8 mouse cellular contexts compared by ENCODE assay signal in the genomic region with DNA sequence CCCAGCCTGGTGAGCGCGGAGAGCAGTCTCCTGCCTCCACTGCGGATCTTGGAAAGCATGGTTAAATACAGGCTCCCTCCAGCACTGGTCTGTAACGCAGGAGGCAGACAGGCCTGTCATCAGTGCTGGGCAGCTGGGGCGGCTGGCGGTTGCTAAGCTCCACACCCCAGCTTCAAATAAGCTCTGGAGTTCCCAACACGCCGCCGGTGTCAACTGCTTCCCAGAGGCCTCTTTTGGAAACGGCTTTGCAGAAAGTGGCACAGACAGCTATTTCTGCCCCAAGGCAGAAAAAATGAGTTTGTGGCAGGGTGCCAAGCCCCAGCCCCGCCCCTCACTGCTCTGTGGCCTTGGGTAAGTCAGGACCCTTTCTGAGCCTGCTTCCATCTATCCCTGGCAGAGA.
DNase-seq lines count a peak whose midpoint lies in the region; ATAC-seq lines count a peak whose summit lies in the region.
"Had no signal": no experiment of that assay in that cellular context is flagged by ENCODE, and none has a peak within 500 bp of the region (broad histone marks: within the 10 kb centered on the region; RNA-seq: fewer than 3 reads in every experiment).

No protein-coding gene starts in this region.

- peak; percentile 84 for ATAC-seq in embryonic facial prominence, embryonic 14.5 days (ENCODE audit: low read depth)
- ATAC-seq in hindbrain, embryonic 11.5 days (ENCODE audit: low FRiP score), result no peak
- ATAC-seq in neural tube, embryonic 14.5 days (ENCODE audit: low read depth), result peak; percentile 78; the same call in 1 of the 2 replicates

- H3K4me3 ChIP-seq in embryonic facial prominence, embryonic 14.5 days (ENCODE audit: low read depth, low read length), result no peak overlapping the region
- H3K4me3 ChIP-seq in hindbrain, embryonic 11.5 days (ENCODE audit: low read depth, low read length), result no peak overlapping the region
- no peak overlapping the region for H3K4me3 ChIP-seq in neural tube, embryonic 14.5 days (ENCODE audit: low read depth, low read length)
- H3K4me3 ChIP-seq: heart, embryonic 15.5 days had no signal

- no peaks in the 10 kb centered on the region for H3K9me3 ChIP-seq in embryonic facial prominence, embryonic 14.5 days (ENCODE audit: control insufficient read depth, low read length)
- no peaks in the 10 kb centered on the region for H3K9me3 ChIP-seq in hindbrain, embryonic 11.5 days (ENCODE audit: control insufficient read depth, low read length)
- H3K9me3 ChIP-seq in neural tube, embryonic 14.5 days (ENCODE audit: control insufficient read depth, low read length), result no peaks in the 10 kb centered on the region
- H3K9me3 ChIP-seq: heart, embryonic 15.5 days had no signal

- DNase-seq in left cerebral cortex, adult 18-20 months (ENCODE audit: low spot score in 2 of 2), result peak; percentile 52 to 65
- DNase-seq in left cerebral cortex, adult 11 months (ENCODE audit: low spot score), result no peak
- peak; percentile 87 for DNase-seq in embryonic facial prominence, embryonic 14.5 days (ENCODE audit: low spot score)
- DNase-seq in hindbrain, embryonic 11.5 days (ENCODE audit: low spot score), result peak; percentile 20
- DNase-seq in urinary bladder, postnatal 10 days (ENCODE audit: low spot score), result no peak
- no peak for DNase-seq in heart, postnatal 25 days (ENCODE audit: low spot score)

- H3K9ac ChIP-seq in embryonic facial prominence, embryonic 14.5 days (ENCODE audit: low read depth, low read length), result 0 out of 2 replicates have a peak overlapping the region, but pooled peaks have one; percentile 17
- H3K9ac ChIP-seq in hindbrain, embryonic 11.5 days (ENCODE audit: low read depth, low read length), result no peak overlapping the region
- H3K9ac ChIP-seq in neural tube, embryonic 14.5 days (replicated peaks; ENCODE audit: low read depth, low read length), result no peak overlapping the region
- H3K9ac ChIP-seq: heart, embryonic 15.5 days had no signal

- peaks cover 12% of the 10 kb centered on the region for H3K4me1 ChIP-seq in embryonic facial prominence, embryonic 14.5 days (ENCODE audit: control insufficient read depth, insufficient read depth, low read length)
- H3K4me1 ChIP-seq in hindbrain, embryonic 11.5 days (replicated peaks; ENCODE audit: control insufficient read depth, insufficient read depth, low read length), result no peaks in the 10 kb centered on the region; the same call in 1 of the 2 replicates
- peaks cover 7% of the 10 kb centered on the region for H3K4me1 ChIP-seq in neural tube, embryonic 14.5 days (ENCODE audit: control insufficient read depth, insufficient read depth, low read length)

- H3K27ac ChIP-seq in embryonic facial prominence, embryonic 14.5 days (replicated peaks; ENCODE audit: low read depth, low read length), result peak overlapping the region; percentile 35; the same call in 1 of the 2 replicates
- H3K27ac ChIP-seq in hindbrain, embryonic 11.5 days (ENCODE audit: low read depth, low read length), result no peak overlapping the region
- peak overlapping the region; percentile 58; the same call in 1 of the 2 replicates for H3K27ac ChIP-seq in neural tube, embryonic 14.5 days (ENCODE audit: low read depth, low read length)
- H3K27ac ChIP-seq: heart, embryonic 15.5 days had no signal

- no peaks in the 10 kb centered on the region for H3K36me3 ChIP-seq in embryonic facial prominence, embryonic 14.5 days (ENCODE audit: control insufficient read depth, insufficient read depth, low read length)
- H3K36me3 ChIP-seq in hindbrain, embryonic 11.5 days (ENCODE audit: control insufficient read depth, insufficient read depth, low read length), result no peaks in the 10 kb centered on the region
- no peaks in the 10 kb centered on the region for H3K36me3 ChIP-seq in neural tube, embryonic 14.5 days (ENCODE audit: control insufficient read depth, insufficient read depth, low read length)
- H3K36me3 ChIP-seq: heart, embryonic 15.5 days had no signal

- WGBS in embryonic facial prominence, embryonic 14.5 days, result 18% methylated on average over 11 of the region's 11 CpGs
- 59% methylated on average over 11 of the region's 11 CpGs for WGBS in hindbrain, embryonic 11.5 days
- 29% methylated on average over 11 of the region's 11 CpGs for WGBS in neural tube, embryonic 14.5 days

- no peaks in the 10 kb centered on the region for H3K27me3 ChIP-seq in embryonic facial prominence, embryonic 14.5 days (replicated peaks; ENCODE audit: control insufficient read depth, insufficient read depth, low read length)
- no peaks in the 10 kb centered on the region for H3K27me3 ChIP-seq in hindbrain, embryonic 11.5 days (ENCODE audit: control insufficient read depth, insufficient read depth, low read length)
- H3K27me3 ChIP-seq in neural tube, embryonic 14.5 days (ENCODE audit: control insufficient read depth, insufficient read depth, low read length), result no peaks in the 10 kb centered on the region

- intact Hi-C loops in heart, postnatal 25 days (cut with DNase I), result loop anchor here (2.0 kb wide), 1 partner anchor 61 kb away; no protein-coding TSS in a partner anchor

- H3K4me2 ChIP-seq in embryonic facial prominence, embryonic 14.5 days (ENCODE audit: low read depth, low read length), result no peak overlapping the region
- H3K4me2 ChIP-seq in hindbrain, embryonic 11.5 days (replicated peaks; ENCODE audit: low read depth, low read length), result no peak overlapping the region
- H3K4me2 ChIP-seq in neural tube, embryonic 14.5 days (ENCODE audit: low read depth, low read length), result no peak overlapping the region
- H3K4me2 ChIP-seq: heart, embryonic 15.5 days had no signal

Comparison
In these comparisons a context has a peak if more than half of its experiments do, and no peak if none do; other contexts are left out.
1. DNase-seq: peak in left cerebral cortex, adult 18-20 months (2 of 2), embryonic facial prominence, embryonic 14.5 days (single experiment) and hindbrain, embryonic 11.5 days (single experiment); none in left cerebral cortex, adult 11 months (single experiment), urinary bladder, postnatal 10 days (single experiment) and heart, postnatal 25 days (single experiment).